Mouse (Mus musculus): ENCODE results near the gene Ttc7. TPM values are rescaled to one million over a fixed set of nuclear protein-coding genes. Genes with fewer than 3 reads are reported as not detected.

The Ttc7 gene
- total RNA-seq, 2 experiments from 2014 or later = 10.4 to 13.0 TPM

- no peak for DNase-seq (ENCODE audit: low spot score)
- intact Hi-C loops (cut with DNase I) = no loop called here
These were observed 69.6 kb downstream of the Ttc7 start for GRCm38 (mm10) chr17:87352106-87352897.

- no peak for DNase-seq (ENCODE audit: low spot score)
- intact Hi-C loops (cut with DNase I) = no loop called here
These were observed 70.2 kb downstream of the Ttc7 start for GRCm38 (mm10) chr17:87352898-87353225.

- no peak for DNase-seq (ENCODE audit: low spot score)
- intact Hi-C loops (cut with DNase I) = no loop called here
These were observed 71.1 kb downstream of the Ttc7 start for GRCm38 (mm10) chr17:87353745-87354320.

- intact Hi-C loops (cut with DNase I) = no loop called here
- no peak for DNase-seq (ENCODE audit: low spot score)
These were observed 72.8 kb downstream of the Ttc7 start for GRCm38 (mm10) chr17:87355456-87355855.

GRCm38 (mm10) chr17:87356261-87356660, 73.6 kb downstream of the Ttc7 start:
- no peak for DNase-seq (ENCODE audit: low spot score)
- intact Hi-C loops (cut with DNase I) = no loop called here

GRCm38 (mm10) chr17:87357506-87357905, 74.8 kb downstream of the Ttc7 start:
- DNase-seq (ENCODE audit: low spot score) = no peak
- intact Hi-C loops (cut with DNase I) = no loop called here

- no peak for DNase-seq (ENCODE audit: low spot score)
- intact Hi-C loops (cut with DNase I) = no loop called here
These were observed 78.4 kb downstream of the Ttc7 start for GRCm38 (mm10) chr17:87361132-87361531.

- intact Hi-C loops (cut with DNase I) = no loop called here
- no peak for DNase-seq (ENCODE audit: low spot score)
These were observed 81.4 kb downstream of the Ttc7 start for GRCm38 (mm10) chr17:87364108-87364507.

GRCm38 (mm10) chr17:87365268-87365667, 82.6 kb downstream of the Ttc7 start:
- DNase-seq (ENCODE audit: low spot score) = no peak
- intact Hi-C loops (cut with DNase I) = no loop called here

GRCm38 (mm10) chr17:87366520-87366919, 83.8 kb downstream of the Ttc7 start:
- no peak for DNase-seq (ENCODE audit: low spot score)

GRCm38 (mm10) chr17:87367228-87367627, 84.5 kb downstream of the Ttc7 start:
- intact Hi-C loops (cut with DNase I) = no loop called here
- DNase-seq (ENCODE audit: low spot score) = no peak

More at GRCm38 (mm10) chr17:87366520-87366919, 83.8 kb downstream of the Ttc7 start:
- intact Hi-C loops (cut with DNase I) = no loop called here

- intact Hi-C loops (cut with DNase I) = no loop called here
- peak; percentile 56 for DNase-seq (ENCODE audit: low spot score)
These were observed 85.0 kb downstream of the Ttc7 start for GRCm38 (mm10) chr17:87367640-87368039.

- no peak for DNase-seq (ENCODE audit: low spot score)
- intact Hi-C loops (cut with DNase I) = no loop called here
These were observed 85.8 kb downstream of the Ttc7 start for GRCm38 (mm10) chr17:87368481-87368880.

GRCm38 (mm10) chr17:87369270-87369759, 86.6 kb downstream of the Ttc7 start:
- no peak for DNase-seq (ENCODE audit: low spot score)
- intact Hi-C loops (cut with DNase I) = no loop called here

GRCm38 (mm10) chr17:87372189-87372588, 89.5 kb downstream of the Ttc7 start:
- intact Hi-C loops (cut with DNase I) = no loop called here

GRCm38 (mm10) chr17:87373327-87373726, 90.6 kb downstream of the Ttc7 start:
- intact Hi-C loops (cut with DNase I) = no loop called here
- no peak for DNase-seq (ENCODE audit: low spot score)

More at GRCm38 (mm10) chr17:87372189-87372588, 89.5 kb downstream of the Ttc7 start:
- no peak for DNase-seq (ENCODE audit: low spot score)

- intact Hi-C loops (cut with DNase I) = loop anchor here (5.0 kb wide), 1 partner anchor 39 kb away; no protein-coding TSS in a partner anchor
- no peak for DNase-seq (ENCODE audit: low spot score)
These were observed 93.3 kb downstream of the Ttc7 start for GRCm38 (mm10) chr17:87375941-87376511.

GRCm38 (mm10) chr17:87376831-87377471, 94.3 kb downstream of the Ttc7 start:
- intact Hi-C loops (cut with DNase I) = loop anchor here (5.0 kb wide), 1 partner anchor 40 kb away; no protein-coding TSS in a partner anchor
- no peak for DNase-seq (ENCODE audit: low spot score)

- intact Hi-C loops (cut with DNase I) = loop anchor here (5.0 kb wide), 1 partner anchor 40 kb away; no protein-coding TSS in a partner anchor
- no peak for DNase-seq (ENCODE audit: low spot score)
These were observed 94.8 kb downstream of the Ttc7 start for GRCm38 (mm10) chr17:87377536-87377935.

Data from heart, postnatal 25 days (tissue).